Mouse (Mus musculus) 416B (cell line): ENCODE measurements around the gene Anapc15.
A peak's percentile ranks its signal among the peaks of the same experiment; 100 is the strongest.

Experiments
- DNase-seq: peaks from one replicate; pipeline ENCODE4 v3.0.0; 2011; ENCODE audit warnings: low read depth

Gene Anapc15

GRCm38 (mm10) chr7:101949008-101949407, 85.5 kb downstream of the Anapc15 start:
- DNase-seq = peak; percentile 67
